Mouse (Mus musculus) T-cell, adult 2 months (primary cell): Measurements from ENCODE around the gene Il2ra.

Experiments used
- DNase-seq: peaks from one replicate; pipeline ENCODE4 v3.0.0; 2022; ENCODE audit warnings: low spot score

Il2ra gene

GRCm38 (mm10) chr2:11705201-11706025 lies 62.8 kb downstream of the Il2ra start, which contains the start of gene Il15ra:
Gene Il15ra (plus strand): TSS chr2:11705290.
- peak; percentile 62 for DNase-seq

- DNase-seq, result no peak
Measured at GRCm38 (mm10) chr2:11706030-11706745, 63.6 kb downstream of the Il2ra start.

GRCm38 (mm10) chr2:11706746-11707065 lies 64.1 kb downstream of the Il2ra start:
- no peak for DNase-seq

GRCm38 (mm10) chr2:11708538-11708937 lies 65.9 kb downstream of the Il2ra start:
- no peak for DNase-seq

GRCm38 (mm10) chr2:11710101-11710500 lies 67.5 kb downstream of the Il2ra start:
- DNase-seq, result peak; percentile 16

GRCm38 (mm10) chr2:11712483-11712990 lies 69.9 kb downstream of the Il2ra start:
- DNase-seq, result no peak

GRCm38 (mm10) chr2:11713021-11713420 lies 70.4 kb downstream of the Il2ra start:
- DNase-seq, result no peak

GRCm38 (mm10) chr2:11714535-11714934 lies 71.9 kb downstream of the Il2ra start:
- no peak for DNase-seq

GRCm38 (mm10) chr2:11718573-11718972 lies 76.0 kb downstream of the Il2ra start:
- DNase-seq, result no peak

GRCm38 (mm10) chr2:11722564-11722963 lies 80.0 kb downstream of the Il2ra start:
- no peak for DNase-seq

GRCm38 (mm10) chr2:11727574-11727973 lies 85.0 kb downstream of the Il2ra start:
- DNase-seq, result no peak

- DNase-seq, result no peak
Measured at GRCm38 (mm10) chr2:11729091-11729490, 86.5 kb downstream of the Il2ra start.

- no peak for DNase-seq
Measured at GRCm38 (mm10) chr2:11732978-11733377, 90.4 kb downstream of the Il2ra start.

- no peak for DNase-seq
Measured at GRCm38 (mm10) chr2:11735853-11736252, 93.2 kb downstream of the Il2ra start.

- DNase-seq, result no peak
Measured at GRCm38 (mm10) chr2:11738794-11739193, 96.2 kb downstream of the Il2ra start.

GRCm38 (mm10) chr2:11739516-11740051 lies 97.0 kb downstream of the Il2ra start:
- no peak for DNase-seq
